Mouse (Mus musculus) neural tube, embryonic 15.5 days (tissue): ENCODE measurements at regions not wholly inside any gene's neighbourhood (a gene's known extent, or its start where the extent isn't known, plus 50 kb on each side); places are given as distances from the start of the nearest gene placed in this dataset.
A peak's percentile ranks its signal among the peaks of the same experiment; 100 is the strongest.
"Not testable (repeated sequence)": the region's sequence is repeated elsewhere in the genome, so short reads cannot be mapped to it uniquely, and the experiment has no call there.

Source experiments
- ATAC-seq: fragments of 200-750 bp; cut with Nextera tagmentation; 2 replicates; pipeline ENCODE4 v1.8.0; 2017; ENCODE audit warnings: mild to moderate bottlenecking, moderate TSS enrichment, moderate library complexity; ENCODE audit not compliant: low FRiP score
- H3K27ac ChIP-seq: fragments of 300-500 bp; sonication (generic); replicated peaks from 2 replicates; pipeline ENCODE4 v1.5.1; 2015; ENCODE audit warnings: mild to moderate bottlenecking, inconsistent platforms
- H3K27me3 ChIP-seq: fragments of 300-500 bp; sonication (generic); replicated peaks from 2 replicates; pipeline ENCODE4 v1.6.1; 2015; ENCODE audit warnings: inconsistent platforms
- H3K36me3 ChIP-seq: fragments of 300-500 bp; sonication (generic); 2 replicates; pipeline ENCODE4 v1.6.1; 2015; ENCODE audit warnings: inconsistent platforms
- H3K4me1 ChIP-seq: fragments of 300-500 bp; sonication (generic); 2 replicates; pipeline ENCODE4 v1.6.1; 2015; ENCODE audit warnings: inconsistent platforms
- H3K4me2 ChIP-seq: fragments of 300-500 bp; sonication (generic); 2 replicates; pipeline ENCODE4 v1.6.1; 2015; ENCODE audit warnings: inconsistent platforms, mild to moderate bottlenecking, moderate library complexity
- H3K4me3 ChIP-seq: fragments of 300-500 bp; sonication (generic); replicated peaks from 2 replicates; pipeline ENCODE4 v1.5.1; 2015; ENCODE audit warnings: mild to moderate bottlenecking, inconsistent platforms
- H3K9ac ChIP-seq: fragments of 300-500 bp; sonication (generic); replicated peaks from 2 replicates; pipeline ENCODE4 v1.6.1; 2015; ENCODE audit warnings: mild to moderate bottlenecking, inconsistent platforms
- H3K9me3 ChIP-seq: fragments of 300-500 bp; sonication (generic); replicated peaks from 2 replicates; pipeline ENCODE4 v1.6.1; 2016; ENCODE audit warnings: inconsistent platforms
- WGBS: fragments of 180-500 bp; shearing (Covaris S2); methylation state at CpG from one replicate; pipeline ENCODE4 v1.1.7; 2015; ENCODE audit warnings: mixed read lengths; 5-methylcytosine and 5-hydroxymethylcytosine counted together

GRCm38 (mm10) chr10:10116442-10116841 lies 215.6 kb upstream of the Stxbp5 start:
- 83% methylated on average over 2 of the region's 2 CpGs for WGBS
- no peak for ATAC-seq
- Histone ChIP-seq H3K4me2 (no peak overlapping the region), H3K4me3 (no peak overlapping the region), H3K4me1 (no peaks in the 10 kb centered on the region), H3K9ac (no peak overlapping the region), H3K36me3 (no peaks in the 10 kb centered on the region), H3K27ac (no peak overlapping the region), H3K27me3 (no peaks in the 10 kb centered on the region), H3K9me3 (no peaks in the 10 kb centered on the region)

GRCm38 (mm10) chr10:10113256-10113655 lies 212.4 kb upstream of the Stxbp5 start:
- H3K4me2 ChIP-seq: no peak overlapping the region

GRCm38 (mm10) chr10:10111055-10111454 lies 210.2 kb upstream of the Stxbp5 start:
- H3K4me1 ChIP-seq: 0 out of 2 replicates have a peak, but pooled peaks cover 3% of the 10 kb centered on the region
- H3K4me2 ChIP-seq: no peak overlapping the region
- H3K9ac ChIP-seq: no peak overlapping the region
- no peaks in the 10 kb centered on the region for H3K9me3 ChIP-seq
- no peak overlapping the region for H3K27ac ChIP-seq
- no peak overlapping the region for H3K4me3 ChIP-seq
- no peak for ATAC-seq
- no peaks in the 10 kb centered on the region for H3K36me3 ChIP-seq
- no peaks in the 10 kb centered on the region for H3K27me3 ChIP-seq
- 97% methylated on average over 4 of the region's 4 CpGs for WGBS

More at GRCm38 (mm10) chr10:10113256-10113655, 212.4 kb upstream of the Stxbp5 start:
- Histone ChIP-seq H3K4me1 (no peaks in the 10 kb centered on the region), H3K36me3 (no peaks in the 10 kb centered on the region), H3K27ac (no peak overlapping the region), H3K27me3 (no peaks in the 10 kb centered on the region), H3K9me3 (no peaks in the 10 kb centered on the region), H3K4me3 (no peak overlapping the region), H3K9ac (no peak overlapping the region)
- ATAC-seq: no peak

- Histone ChIP-seq H3K4me3 (no peak overlapping the region), H3K27me3 (no peaks in the 10 kb centered on the region), H3K4me2 (no peak overlapping the region), H3K36me3 (no peaks in the 10 kb centered on the region), H3K4me1 (0 out of 2 replicates have a peak, but pooled peaks cover 3% of the 10 kb centered on the region), H3K27ac (no peak overlapping the region), H3K9me3 (no peaks in the 10 kb centered on the region), H3K9ac (no peak overlapping the region)
- ATAC-seq: no peak
- WGBS: 61% methylated on average over 8 of the region's 8 CpGs
Measured at GRCm38 (mm10) chr10:10109867-10110266, 209.0 kb upstream of the Stxbp5 start.

- Histone ChIP-seq H3K4me3 (no peak overlapping the region), H3K27ac (no peak overlapping the region), H3K4me2 (no peak overlapping the region), H3K9ac (no peak overlapping the region), H3K9me3 (no peaks in the 10 kb centered on the region), H3K36me3 (no peaks in the 10 kb centered on the region), H3K4me1 (0 out of 2 replicates have a peak, but pooled peaks cover 3% of the 10 kb centered on the region), H3K27me3 (no peaks in the 10 kb centered on the region)
- 44% methylated on average over 3 of the region's 3 CpGs for WGBS
- peak; percentile 63; the same call in 1 of the 2 replicates for ATAC-seq
Measured at GRCm38 (mm10) chr10:10107123-10107525, 206.2 kb upstream of the Stxbp5 start.

GRCm38 (mm10) chr10:10106646-10107045 lies 205.8 kb upstream of the Stxbp5 start:
- WGBS: 95% methylated on average over 1 of the region's 1 CpGs

GRCm38 (mm10) chr10:10101641-10102040 lies 200.8 kb upstream of the Stxbp5 start:
- no peak overlapping the region for H3K4me2 ChIP-seq
- H3K36me3 ChIP-seq: no peaks in the 10 kb centered on the region
- 85% methylated on average over 2 of the region's 2 CpGs for WGBS
- no peaks in the 10 kb centered on the region for H3K27me3 ChIP-seq
- H3K27ac ChIP-seq: no peak overlapping the region
- no peak for ATAC-seq
- H3K4me3 ChIP-seq: no peak overlapping the region
- no peak overlapping the region for H3K9ac ChIP-seq
- H3K4me1 ChIP-seq: no peaks in the 10 kb centered on the region
- H3K9me3 ChIP-seq: no peaks in the 10 kb centered on the region

More at GRCm38 (mm10) chr10:10106646-10107045, 205.8 kb upstream of the Stxbp5 start:
- H3K9me3 ChIP-seq: no peaks in the 10 kb centered on the region
- H3K27me3 ChIP-seq: no peaks in the 10 kb centered on the region
- H3K4me3 ChIP-seq: no peak overlapping the region
- H3K4me1 ChIP-seq: 0 out of 2 replicates have a peak, but pooled peaks cover 3% of the 10 kb centered on the region
- no peak overlapping the region for H3K9ac ChIP-seq
- H3K27ac ChIP-seq: no peak overlapping the region
- ATAC-seq: no peak
- H3K36me3 ChIP-seq: no peaks in the 10 kb centered on the region
- no peak overlapping the region for H3K4me2 ChIP-seq

GRCm38 (mm10) chr10:10098521-10098920 lies 197.6 kb upstream of the Stxbp5 start:
- Histone ChIP-seq H3K9ac (no peak overlapping the region), H3K36me3 (no peaks in the 10 kb centered on the region), H3K9me3 (no peaks in the 10 kb centered on the region), H3K27ac (no peak overlapping the region), H3K27me3 (no peaks in the 10 kb centered on the region), H3K4me1 (no peaks in the 10 kb centered on the region), H3K4me2 (no peak overlapping the region), H3K4me3 (no peak overlapping the region)
- 89% methylated on average over 1 of the region's 1 CpGs for WGBS
- no peak for ATAC-seq

- WGBS: 89% methylated on average over 1 of the region's 1 CpGs
- no peaks in the 10 kb centered on the region for H3K36me3 ChIP-seq
- H3K27me3 ChIP-seq: no peaks in the 10 kb centered on the region
- H3K9ac ChIP-seq: no peak overlapping the region
- no peak overlapping the region for H3K4me2 ChIP-seq
- H3K4me3 ChIP-seq: no peak overlapping the region
- H3K4me1 ChIP-seq: no peaks in the 10 kb centered on the region
- H3K27ac ChIP-seq: no peak overlapping the region
- ATAC-seq: no peak
- H3K9me3 ChIP-seq: no peaks in the 10 kb centered on the region
Measured at GRCm38 (mm10) chr10:10094113-10094512, 193.2 kb upstream of the Stxbp5 start.

- no peaks in the 10 kb centered on the region for H3K36me3 ChIP-seq
- 78% methylated on average over 2 of the region's 2 CpGs for WGBS
- H3K27ac ChIP-seq: no peak overlapping the region
- H3K4me1 ChIP-seq: no peaks in the 10 kb centered on the region
- no peak overlapping the region for H3K4me2 ChIP-seq
- no peak overlapping the region for H3K4me3 ChIP-seq
- H3K9me3 ChIP-seq: no peaks in the 10 kb centered on the region
- ATAC-seq: no peak
- H3K9ac ChIP-seq: no peak overlapping the region
- no peaks in the 10 kb centered on the region for H3K27me3 ChIP-seq
Measured at GRCm38 (mm10) chr10:10093713-10094112, 192.8 kb upstream of the Stxbp5 start.

- H3K27ac ChIP-seq: no peak overlapping the region
- ATAC-seq: no peak
Measured at GRCm38 (mm10) chr10:10085934-10086333, 185.1 kb upstream of the Stxbp5 start.

GRCm38 (mm10) chr10:10070146-10070545 lies 169.3 kb upstream of the Stxbp5 start:
- no peaks in the 10 kb centered on the region for H3K9me3 ChIP-seq
- H3K27ac ChIP-seq: no peak overlapping the region
- no peak overlapping the region for H3K4me2 ChIP-seq
- no peak overlapping the region for H3K9ac ChIP-seq
- H3K4me1 ChIP-seq: no peaks in the 10 kb centered on the region
- no peak for ATAC-seq
- no peaks in the 10 kb centered on the region for H3K36me3 ChIP-seq
- no peak overlapping the region for H3K4me3 ChIP-seq
- H3K27me3 ChIP-seq: no peaks in the 10 kb centered on the region

More at GRCm38 (mm10) chr10:10085934-10086333, 185.1 kb upstream of the Stxbp5 start:
- Histone ChIP-seq H3K4me3 (no peak overlapping the region), H3K9ac (no peak overlapping the region), H3K9me3 (no peaks in the 10 kb centered on the region), H3K27me3 (no peaks in the 10 kb centered on the region), H3K36me3 (no peaks in the 10 kb centered on the region), H3K4me1 (no peaks in the 10 kb centered on the region), H3K4me2 (no peak overlapping the region)
- WGBS: 86% methylated on average over 4 of the region's 4 CpGs

- not testable (repeated sequence) for H3K4me2 ChIP-seq, ATAC-seq, H3K4me3 ChIP-seq, H3K4me1 ChIP-seq, H3K9ac ChIP-seq, H3K36me3 ChIP-seq, H3K9me3 ChIP-seq, H3K27ac ChIP-seq, H3K27me3 ChIP-seq
Measured at GRCm38 (mm10) chr10:10069704-10070103, 168.8 kb upstream of the Stxbp5 start.
